Mouse (Mus musculus) kidney, adult 2 months (tissue): ENCODE results near the gene Mast4.

Experiments
- CTCF ChIP-seq: fragments of 200-500 bp; conservative IDR thresholded peaks from 2 replicates; pipeline ENCODE4 v1.5.1; 2011; ENCODE audit warnings: low read depth, mild to moderate bottlenecking, control low read depth, low read length, moderate library complexity, mixed read lengths; ENCODE audit not compliant: insufficient read depth, insufficient read length
- POLR2A ChIP-seq: fragments of 200-500 bp; IDR thresholded peaks from one replicate; pipeline ENCODE4 v1.6.1; 2011; ENCODE audit warnings: low read depth, low read length, control low read depth

GRCm38 (mm10) chr13:103095491-103095890 lies 238.8 kb downstream of the Mast4 start:
- TF ChIP-seq CTCF (no peak), POLR2A (no peak)
